Mouse (Mus musculus) CD4-positive, CD25-positive, alpha-beta regulatory T cell, adult 4 months (primary cell): ENCODE measurements at regions not wholly inside any gene's neighbourhood (a gene's known extent, or its start where the extent isn't known, plus 50 kb on each side); places are given as distances from the start of the nearest gene placed in this dataset.

Experiments
- ATAC-seq: one replicate; pipeline ENCODE4 v1.8.0; 2017

- ATAC-seq, result peak; percentile 77
These were observed 66.2 kb upstream of the Glrp1 start for GRCm38 (mm10) chr1:88575917-88576669.

- ATAC-seq, result peak; percentile 66
These were observed 65.4 kb upstream of the Glrp1 start for GRCm38 (mm10) chr1:88575291-88575690.

GRCm38 (mm10) chr1:88572161-88572560 lies 62.3 kb upstream of the Glrp1 start:
- ATAC-seq, result no peak

GRCm38 (mm10) chr1:88568447-88569053 lies 58.7 kb upstream of the Glrp1 start:
- ATAC-seq, result no peak

GRCm38 (mm10) chr1:88567198-88567597 lies 57.3 kb upstream of the Glrp1 start:
- ATAC-seq, result no peak

GRCm38 (mm10) chr1:88566426-88566825 lies 56.6 kb upstream of the Glrp1 start:
- ATAC-seq, result no peak

- no peak for ATAC-seq
These were observed 55.0 kb upstream of the Glrp1 start for GRCm38 (mm10) chr1:88564825-88565224.

- ATAC-seq, result peak; percentile 93
These were observed 52.5 kb upstream of the Glrp1 start for GRCm38 (mm10) chr1:88562361-88562760.

GRCm38 (mm10) chr1:88560771-88561170 lies 50.9 kb upstream of the Glrp1 start:
- ATAC-seq, result no peak
